Mouse (Mus musculus): ENCODE data around the gene Mesd. TPM values are rescaled to one million over a fixed set of nuclear protein-coding genes. Genes with fewer than 3 reads are reported as not detected.
"Not testable (repeated sequence)": the region's sequence is repeated elsewhere in the genome, so short reads cannot be mapped to it uniquely, and the experiment has no call there.

Mesd gene
- total RNA-seq, 1 experiment from 2014 or later: 47.8 TPM

GRCm38 (mm10) chr7:83877088-83877487 is 7.2 kb upstream of the Mesd start:
- ATAC-seq (replicated peaks; ENCODE audit: low read depth, poor library complexity, severe bottlenecking): no peak

GRCm38 (mm10) chr7:83878676-83879448 is 5.4 kb upstream of the Mesd start:
- no peak for ATAC-seq (replicated peaks; ENCODE audit: low read depth, poor library complexity, severe bottlenecking)

- no peak for ATAC-seq (replicated peaks; ENCODE audit: low read depth, poor library complexity, severe bottlenecking)
Measured at GRCm38 (mm10) chr7:83882150-83882632, 2.1 kb upstream of the Mesd start.

- ATAC-seq (replicated peaks; ENCODE audit: low read depth, poor library complexity, severe bottlenecking): peak; percentile 7; the same call in 1 of the 2 replicates
Measured at GRCm38 (mm10) chr7:83882633-83883275, 1.5 kb upstream of the Mesd start.

GRCm38 (mm10) chr7:83883276-83884020 is 818 bp upstream of the Mesd start:
- ATAC-seq (replicated peaks; ENCODE audit: low read depth, poor library complexity, severe bottlenecking): peak; percentile 12

- ATAC-seq (replicated peaks; ENCODE audit: low read depth, poor library complexity, severe bottlenecking): peak; percentile 19; the same call in 1 of the 2 replicates
Measured at GRCm38 (mm10) chr7:83884921-83885532, 761 bp downstream of the Mesd start.

GRCm38 (mm10) chr7:83885835-83886234 is 1.6 kb downstream of the Mesd start:
- ATAC-seq (replicated peaks; ENCODE audit: low read depth, poor library complexity, severe bottlenecking): no peak; the same call in 1 of the 2 replicates

- ATAC-seq (replicated peaks; ENCODE audit: low read depth, poor library complexity, severe bottlenecking): no peak
Measured at GRCm38 (mm10) chr7:83886366-83887129, 2.3 kb downstream of the Mesd start.

GRCm38 (mm10) chr7:83889383-83889782 is 5.1 kb downstream of the Mesd start:
- ATAC-seq (replicated peaks; ENCODE audit: low read depth, poor library complexity, severe bottlenecking): no peak

- ATAC-seq (replicated peaks; ENCODE audit: low read depth, poor library complexity, severe bottlenecking): not testable (repeated sequence)
Measured at GRCm38 (mm10) chr7:83889946-83890345, 5.7 kb downstream of the Mesd start.

GRCm38 (mm10) chr7:83891433-83892332 is 7.4 kb downstream of the Mesd start:
- ATAC-seq (replicated peaks; ENCODE audit: low read depth, poor library complexity, severe bottlenecking): peak; percentile 87

- ATAC-seq (replicated peaks; ENCODE audit: low read depth, poor library complexity, severe bottlenecking): no peak
Measured at GRCm38 (mm10) chr7:83892333-83892669, 8.0 kb downstream of the Mesd start.

- no peak for ATAC-seq (replicated peaks; ENCODE audit: low read depth, poor library complexity, severe bottlenecking)
Measured at GRCm38 (mm10) chr7:83894348-83894747, 10.1 kb downstream of the Mesd start.

GRCm38 (mm10) chr7:83896077-83896740 is 11.9 kb downstream of the Mesd start:
- no peak for ATAC-seq (replicated peaks; ENCODE audit: low read depth, poor library complexity, severe bottlenecking)

- ATAC-seq (replicated peaks; ENCODE audit: low read depth, poor library complexity, severe bottlenecking): peak; percentile 68
Measured at GRCm38 (mm10) chr7:83898267-83898666, 14.0 kb downstream of the Mesd start.

- no peak for ATAC-seq (replicated peaks; ENCODE audit: low read depth, poor library complexity, severe bottlenecking)
Measured at GRCm38 (mm10) chr7:83900519-83900918, 16.3 kb downstream of the Mesd start.

GRCm38 (mm10) chr7:83901425-83901824 is 17.2 kb downstream of the Mesd start:
- no peak for ATAC-seq (replicated peaks; ENCODE audit: low read depth, poor library complexity, severe bottlenecking)
